Mouse (Mus musculus): Measurements from ENCODE around the gene Adamts5. TPM values are rescaled to one million over a fixed set of nuclear protein-coding genes. Genes with fewer than 3 reads are reported as not detected.
A peak's percentile ranks its signal among the peaks of the same experiment; 100 is the strongest.

Adamts5 gene
- total RNA-seq (2021), result 10 to 100 TPM; 10.0 to 10.3 TPM
- long read RNA-seq, experiment 1, full-length matches to known transcripts, result 3 of 6 reads
- long read RNA-seq, experiment 1, partial matches to known transcripts, result 1 of 6 reads
- long read RNA-seq, experiment 1, other reads (novel, unspliced or antisense), result 2 of 6 reads
- long read RNA-seq, experiment 2, full-length matches to known transcripts, result 3 of 7 reads
- long read RNA-seq, experiment 2, partial matches to known transcripts, result 1 of 7 reads
- long read RNA-seq, experiment 2, other reads (novel, unspliced or antisense), result 3 of 7 reads

DNA sequence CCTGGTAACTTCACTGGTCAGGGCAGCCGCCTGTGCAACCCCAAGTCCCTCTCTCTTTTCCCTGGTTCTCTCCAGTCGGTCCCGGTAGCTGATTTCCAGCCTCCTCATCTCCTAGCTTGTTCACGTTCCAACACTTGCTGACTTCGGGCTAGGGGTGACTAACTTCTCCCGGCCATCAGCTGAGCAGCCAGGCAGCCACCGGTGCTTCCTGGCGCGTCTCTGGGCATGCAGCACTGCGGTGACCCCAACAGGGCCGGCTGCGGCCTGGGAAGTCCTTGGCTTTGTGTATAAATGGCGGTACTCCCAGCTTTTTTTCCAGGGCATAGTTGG lies at the start of gene Adamts5:
Gene Adamts5, minus strand, starts transcription at position 248 of the 330 bp plus-strand sequence.
- DNase-seq, result no peak

DNA sequence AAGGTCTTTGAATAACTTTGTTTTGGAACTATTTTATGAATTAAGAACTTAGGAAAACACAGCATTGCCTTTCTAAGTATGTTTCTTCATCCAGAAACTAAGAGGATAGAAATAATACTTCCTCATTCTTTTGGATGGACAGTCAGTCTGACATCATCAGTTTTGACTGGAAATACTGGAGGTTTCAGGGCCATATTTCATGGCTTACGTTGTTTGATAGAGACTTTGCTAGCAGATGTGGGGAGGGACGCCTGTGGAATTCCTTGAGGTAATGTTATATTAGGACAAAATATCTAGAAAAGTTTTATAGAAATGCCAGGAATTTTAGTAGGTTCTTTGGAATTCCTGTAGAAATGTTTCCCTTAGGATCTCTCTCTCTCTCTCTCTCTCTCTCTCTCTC lies 48.7 kb upstream of the Adamts5 start:
- DNase-seq, result no peak

DNA sequence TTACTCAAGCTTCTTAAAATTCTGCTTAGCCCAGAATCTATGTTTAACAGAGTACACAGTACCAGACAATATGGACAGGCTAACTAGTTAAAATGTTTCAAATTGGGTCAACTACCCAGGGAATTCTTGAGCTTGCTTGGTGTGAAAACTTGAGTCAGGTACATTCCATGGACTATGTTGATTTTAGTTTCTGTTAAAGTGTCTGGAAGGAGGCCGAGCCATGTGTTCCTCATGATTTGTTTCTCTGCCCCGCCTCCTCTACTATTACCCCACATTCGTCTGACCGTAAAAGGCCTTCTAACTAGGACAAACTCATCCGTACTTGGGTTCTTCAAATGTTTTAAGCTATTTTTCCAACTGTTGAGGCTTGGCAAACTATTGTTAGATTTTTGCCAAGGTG lies 24.4 kb upstream of the Adamts5 start:
- no peak for DNase-seq

DNA sequence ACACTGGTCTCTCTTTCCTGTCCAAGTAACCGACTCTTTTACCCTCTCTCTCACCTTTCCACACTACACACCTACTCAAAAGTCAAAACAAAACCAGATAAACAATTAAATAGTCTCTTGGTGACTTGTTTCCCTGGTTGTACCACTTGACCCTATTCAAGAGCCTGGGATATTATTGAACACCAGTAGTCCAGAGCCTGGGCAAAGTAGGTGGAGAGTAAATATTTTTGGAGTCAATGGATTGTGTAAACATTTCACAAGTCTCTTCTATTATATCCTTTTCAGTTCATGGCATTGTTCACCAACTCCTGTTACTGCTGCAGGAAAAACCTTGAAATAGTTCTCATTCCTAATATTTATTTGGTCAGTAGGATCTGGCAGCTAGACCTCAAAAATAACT lies 20.8 kb upstream of the Adamts5 start:
- no peak for DNase-seq

DNA sequence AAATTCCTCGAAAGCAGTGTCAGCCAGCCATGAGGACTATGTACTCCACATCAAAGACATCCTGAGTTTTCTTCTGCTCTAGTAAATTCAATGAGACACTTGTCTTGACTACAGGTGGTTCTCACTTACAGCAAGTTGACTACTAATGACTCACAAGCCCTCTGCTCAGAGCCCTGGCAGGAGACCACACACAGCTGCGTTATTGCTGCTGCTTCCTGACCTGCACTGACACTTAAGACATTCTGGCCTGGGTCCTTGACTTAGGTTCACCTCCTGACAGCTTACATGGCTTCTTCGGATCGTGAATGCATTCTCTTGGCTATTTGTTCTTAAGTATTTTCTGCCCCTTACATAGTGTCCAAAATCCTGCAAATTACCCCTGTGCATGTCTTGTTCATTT lies 18.5 kb upstream of the Adamts5 start:
- DNase-seq, result no peak

DNA sequence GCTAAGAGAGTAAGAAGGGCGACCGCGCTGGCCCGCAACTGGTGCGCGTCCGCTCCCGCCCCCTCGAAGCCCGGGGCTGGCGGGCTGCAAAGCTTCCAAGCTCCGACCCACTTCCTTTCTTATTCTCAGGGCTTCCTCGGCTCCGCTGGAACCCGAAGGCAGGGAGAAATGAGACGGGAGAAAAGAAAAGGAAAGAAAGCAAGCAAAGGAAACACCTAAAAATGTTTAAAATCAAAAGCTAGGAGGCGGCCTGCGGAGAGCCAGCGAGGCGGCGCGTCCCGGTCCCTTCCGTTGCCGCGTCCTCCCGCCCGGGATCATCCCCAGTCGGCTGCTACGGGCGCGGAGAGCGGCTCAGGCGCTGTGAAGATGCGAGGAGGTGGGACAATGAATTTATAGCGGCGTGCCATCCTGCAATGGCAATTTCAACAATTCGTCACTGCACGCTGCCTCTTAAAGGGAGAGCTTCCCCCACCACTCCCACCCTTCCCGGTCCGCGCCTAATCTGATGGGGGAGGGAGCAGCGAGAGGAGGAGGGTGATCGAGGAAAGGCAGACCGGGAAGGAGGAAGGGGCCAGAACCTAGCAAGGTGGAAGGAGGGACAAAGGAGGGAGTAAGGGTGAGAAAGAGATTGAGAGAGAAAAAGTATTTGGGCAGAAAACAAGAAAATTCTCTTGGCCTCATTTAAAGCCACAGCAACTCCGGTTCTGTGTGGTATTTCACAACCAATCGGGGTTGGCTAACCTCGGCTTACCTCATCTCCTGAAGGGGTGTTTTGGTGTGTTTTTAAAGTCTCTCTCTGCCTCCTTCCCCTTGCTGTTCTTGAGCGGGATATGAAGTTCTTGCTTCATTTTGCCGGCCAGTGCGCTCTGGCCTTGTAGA lies 687 bp downstream of the Adamts5 start:
- DNase-seq, result peak; percentile 76

DNA sequence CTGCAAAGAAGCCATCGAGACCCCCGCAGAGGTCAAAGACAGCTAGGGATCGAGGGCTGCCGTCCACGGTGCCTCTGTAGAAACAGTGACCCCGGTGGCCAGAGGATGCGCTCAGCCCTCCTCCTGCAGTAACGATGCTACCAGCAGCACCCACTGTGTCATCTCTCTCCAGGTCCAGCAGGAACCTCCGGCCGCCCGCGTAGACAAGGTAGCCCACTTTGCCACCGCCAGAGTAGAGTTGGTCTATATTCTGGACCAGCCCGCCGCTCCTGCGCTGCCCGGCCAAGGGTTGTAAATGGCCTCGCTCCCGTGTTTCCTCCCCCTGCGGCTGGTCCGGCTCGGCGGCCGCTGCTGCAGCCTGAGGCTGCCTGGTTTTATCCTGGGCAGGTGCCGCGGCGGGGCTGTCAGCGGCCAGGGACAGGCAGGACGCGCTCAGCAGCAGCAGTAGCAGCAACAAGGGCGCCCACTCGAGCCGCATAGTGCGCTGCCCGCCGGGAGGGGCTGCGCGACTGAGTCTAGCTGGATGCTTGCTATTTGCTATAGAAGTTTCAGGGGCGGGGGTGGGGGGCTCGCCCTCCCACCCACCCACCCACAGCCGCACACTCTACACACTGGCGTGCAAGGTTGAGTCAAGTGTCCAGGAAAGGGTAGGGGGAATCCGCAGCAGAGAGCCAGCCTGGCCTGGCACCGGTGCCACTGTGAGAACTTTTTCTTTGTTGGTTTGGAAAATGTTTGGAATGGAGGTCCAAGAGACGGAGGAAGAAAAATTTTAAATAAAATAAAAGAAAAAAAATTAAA lies 1.6 kb downstream of the Adamts5 start:
- peak; percentile 53 for DNase-seq

DNA sequence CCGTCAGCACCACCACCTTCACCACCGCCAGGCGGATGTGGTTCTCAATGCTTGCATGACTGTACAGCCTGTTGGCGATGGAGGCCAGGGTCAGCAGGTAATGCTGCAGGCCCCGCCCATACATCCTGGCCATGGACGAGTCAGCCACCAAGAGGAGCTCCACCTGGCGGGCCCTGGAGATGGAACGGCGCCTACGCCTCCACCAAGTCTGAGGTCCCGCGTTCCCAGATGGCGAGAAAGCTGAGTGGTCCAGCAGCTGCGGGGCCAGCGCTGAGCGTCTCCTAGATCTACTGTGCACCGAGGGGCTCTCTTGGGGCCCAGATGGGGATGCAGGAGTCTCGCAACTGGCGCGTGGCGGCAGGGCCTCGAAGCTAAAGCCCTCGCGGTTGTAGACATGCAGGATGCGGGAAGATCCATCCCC lies 2.3 kb downstream of the Adamts5 start:
- DNase-seq, result peak; percentile 36

DNA sequence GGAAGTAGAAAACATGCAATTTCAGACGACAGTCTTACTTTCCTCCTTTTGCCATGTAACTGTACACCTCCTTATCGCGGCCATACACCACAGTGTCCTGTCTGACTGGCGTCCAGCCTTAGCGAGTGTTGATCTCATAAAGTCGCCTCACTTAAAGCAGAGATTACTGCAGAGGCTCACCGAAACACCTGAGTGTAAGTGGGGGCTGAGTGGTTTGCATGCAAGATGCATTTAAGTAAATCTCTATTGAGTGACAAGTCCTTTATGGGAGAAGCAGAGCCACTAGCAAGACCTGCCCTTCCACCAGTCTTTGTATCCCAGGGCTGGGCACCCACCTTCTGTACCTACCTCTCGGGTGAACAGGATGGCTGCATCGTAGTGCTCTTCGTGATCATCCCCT lies 2.8 kb downstream of the Adamts5 start:
- DNase-seq, result peak; percentile 21

DNA sequence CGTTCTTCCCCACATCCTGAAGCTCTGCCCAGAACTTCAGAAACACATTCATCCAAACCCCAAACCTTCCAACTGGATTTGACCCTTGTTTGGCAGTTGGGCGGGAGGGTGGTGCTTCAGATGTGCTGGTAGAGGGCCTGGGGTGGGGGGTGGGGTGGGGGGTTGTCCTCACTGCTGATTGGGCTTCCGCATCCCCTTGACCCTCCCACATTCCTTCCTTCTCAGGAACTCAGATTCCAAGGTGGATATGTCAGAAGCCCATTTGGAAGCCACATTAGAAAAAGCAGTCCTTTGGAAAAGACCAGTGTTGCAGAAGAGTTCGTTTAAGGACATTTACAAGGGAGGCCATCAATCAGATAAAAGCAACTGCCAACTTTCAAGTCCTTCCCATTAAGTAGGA lies 3.2 kb downstream of the Adamts5 start:
- peak; percentile 15 for DNase-seq

DNA sequence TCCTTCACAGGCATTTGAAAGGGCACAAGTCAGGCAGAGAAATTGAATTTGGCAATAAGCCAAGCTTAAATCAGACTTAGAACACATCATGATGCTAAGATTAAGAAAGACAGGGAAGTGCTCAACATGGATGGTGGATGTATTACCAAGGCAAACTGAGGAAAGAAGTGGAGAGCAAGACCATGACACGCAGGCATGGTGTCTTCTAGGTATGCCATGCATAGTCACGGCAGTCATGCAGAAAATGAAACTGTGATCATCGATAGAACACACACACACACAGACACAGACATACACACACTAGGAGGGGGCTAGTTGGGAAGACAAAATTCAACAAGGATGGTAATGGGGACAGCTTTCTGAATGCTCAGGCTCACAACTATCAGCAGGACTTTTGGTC lies 3.8 kb downstream of the Adamts5 start:
- DNase-seq, result no peak

DNA sequence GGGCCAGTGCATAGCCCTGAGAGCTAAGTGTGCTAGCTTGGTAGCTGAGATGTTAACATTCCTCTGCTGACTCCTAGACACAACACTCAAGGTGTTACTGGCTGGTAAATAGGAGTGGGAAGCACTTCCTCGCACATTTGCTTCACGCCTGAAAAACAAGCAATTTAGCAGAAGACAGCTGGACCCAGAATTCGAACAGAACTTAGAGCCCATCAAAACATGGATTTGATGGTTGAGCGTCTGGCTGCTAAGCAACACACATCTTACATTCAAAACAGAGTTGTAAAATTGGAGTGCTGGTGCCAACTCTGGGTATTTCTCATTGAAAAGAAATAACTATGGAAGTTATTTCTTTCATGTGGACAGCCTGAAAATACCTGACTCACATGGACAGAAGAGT lies 5.7 kb downstream of the Adamts5 start:
- no peak for DNase-seq

DNA sequence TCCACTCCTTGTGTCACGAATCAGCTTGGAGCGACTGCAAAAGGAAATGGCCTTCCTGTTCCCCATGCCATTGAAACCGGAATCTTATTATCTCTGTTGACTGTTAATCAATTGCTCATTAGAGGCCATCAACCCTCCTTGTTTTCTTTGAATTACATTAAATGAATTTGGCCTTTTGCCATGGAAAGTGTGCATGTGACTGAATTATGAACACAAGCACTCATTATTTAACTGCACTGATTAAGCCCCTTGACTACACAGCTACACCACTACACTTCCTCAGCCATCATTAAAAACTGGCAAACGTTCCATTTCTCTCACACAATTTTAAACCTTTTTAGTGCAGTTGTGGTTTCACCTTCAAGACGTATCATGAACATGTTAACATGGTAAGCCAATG lies 11.8 kb downstream of the Adamts5 start:
- no peak for DNase-seq

DNA sequence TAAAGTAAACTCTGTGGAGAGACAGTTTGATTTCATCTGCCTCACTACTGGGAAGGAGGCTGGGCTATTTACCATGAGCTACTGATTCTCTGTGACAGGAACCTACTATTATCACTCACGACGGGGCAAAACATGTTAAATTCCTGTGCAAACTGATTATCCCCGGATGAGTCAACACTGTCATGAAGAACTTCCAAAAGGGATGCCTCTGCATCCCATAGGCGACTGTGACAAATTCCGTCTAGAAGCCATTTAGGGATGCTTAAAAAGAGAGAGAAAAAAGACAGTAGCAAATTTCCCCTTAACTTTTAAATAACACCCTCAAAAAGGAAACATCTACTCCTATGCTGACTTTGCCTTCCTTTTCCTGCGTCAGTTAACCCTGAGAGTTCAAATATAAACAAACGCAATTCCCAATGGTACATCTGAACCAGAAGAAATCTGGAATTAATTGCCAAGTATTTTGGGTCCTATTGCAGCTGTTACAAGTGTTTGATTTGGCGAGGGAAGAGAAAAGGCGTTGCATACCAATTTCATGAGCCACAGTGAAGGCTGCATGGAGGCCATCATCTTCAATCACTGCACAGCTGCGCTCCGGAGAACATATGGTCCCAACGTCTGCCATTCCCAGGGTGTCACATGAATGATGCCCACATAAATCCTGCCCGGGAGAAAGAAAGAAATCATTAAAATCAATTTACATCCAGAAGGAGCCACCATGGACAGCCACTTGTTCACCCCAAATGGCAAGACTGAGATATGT lies 14.2 kb downstream of the Adamts5 start:
- no peak for DNase-seq

DNA sequence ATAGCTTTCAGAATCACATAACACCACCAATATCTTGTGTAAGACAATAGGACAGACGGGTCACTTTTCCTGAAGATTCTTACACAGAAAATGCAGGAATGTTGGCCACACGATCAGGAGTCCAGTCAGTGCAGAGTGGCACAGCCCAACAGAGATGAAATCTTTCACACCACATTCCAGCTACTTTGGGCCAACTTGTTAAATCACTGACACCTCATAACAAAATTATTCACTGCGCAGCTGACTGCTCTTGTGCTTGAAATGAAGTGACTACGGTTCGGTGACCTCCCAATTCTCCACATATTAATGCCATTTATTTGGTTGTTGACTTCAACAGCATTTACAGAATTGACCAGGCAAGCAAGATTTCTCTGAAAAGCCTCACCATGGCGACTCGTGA lies 22.6 kb downstream of the Adamts5 start:
- DNase-seq, result no peak

DNA sequence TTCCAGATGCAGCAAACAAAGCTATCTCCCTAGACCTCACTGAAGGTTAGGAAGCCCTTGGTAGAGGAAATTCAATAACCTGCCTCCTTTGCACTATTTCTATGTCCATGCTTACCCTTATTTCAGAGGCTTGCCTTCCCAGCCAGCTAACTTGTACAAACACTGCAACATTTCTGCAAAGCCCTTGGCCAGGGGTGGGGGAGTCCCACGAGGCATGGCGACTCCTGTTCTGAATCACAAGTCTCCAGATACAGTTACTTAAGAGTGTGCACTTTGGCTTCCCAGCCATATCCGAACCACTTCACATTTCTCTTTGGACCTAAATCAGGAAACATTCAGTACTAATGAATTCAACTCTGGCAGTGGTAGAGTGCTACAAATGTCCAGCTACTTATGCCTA lies 27.5 kb downstream of the Adamts5 start:
- peak; percentile 54 for DNase-seq

DNA sequence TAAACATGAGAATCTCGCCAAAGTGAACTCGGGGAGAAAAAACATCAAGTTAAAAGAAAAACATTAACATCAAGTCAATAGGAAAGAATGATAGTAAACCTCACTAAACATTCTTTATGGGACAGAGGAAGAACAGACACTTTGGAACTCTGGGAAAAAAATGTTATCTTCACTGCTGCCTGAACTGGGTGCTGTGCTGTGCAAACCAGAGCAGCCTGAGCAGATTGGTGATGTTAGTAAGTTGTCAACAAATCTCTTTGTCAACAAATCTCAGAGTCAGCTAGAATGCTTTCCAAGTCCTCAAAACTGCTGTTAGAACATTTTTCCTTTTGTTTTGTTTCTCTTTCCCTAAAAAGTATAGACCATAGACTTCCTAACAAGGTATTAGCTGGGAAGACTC lies 29.7 kb downstream of the Adamts5 start:
- no peak for DNase-seq

DNA sequence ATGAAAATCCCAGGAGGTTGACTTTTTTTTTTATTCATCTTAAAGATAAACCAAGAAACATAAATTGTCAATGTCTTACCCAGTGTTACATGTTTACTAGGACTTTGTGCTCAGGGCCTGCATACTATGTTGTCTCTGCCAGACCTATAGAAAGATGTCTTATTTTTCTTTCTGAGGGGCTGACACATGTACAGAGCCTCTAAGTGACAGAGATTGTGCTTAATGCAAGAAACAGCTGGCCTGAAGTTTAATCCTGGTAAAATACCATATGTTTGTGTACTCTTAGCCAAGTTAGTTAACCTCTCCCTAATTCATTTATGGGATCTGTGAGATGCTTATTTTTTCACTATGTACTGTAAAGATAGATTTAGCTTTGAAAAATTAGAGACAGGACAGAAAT lies 30.4 kb downstream of the Adamts5 start:
- no peak for DNase-seq

DNA sequence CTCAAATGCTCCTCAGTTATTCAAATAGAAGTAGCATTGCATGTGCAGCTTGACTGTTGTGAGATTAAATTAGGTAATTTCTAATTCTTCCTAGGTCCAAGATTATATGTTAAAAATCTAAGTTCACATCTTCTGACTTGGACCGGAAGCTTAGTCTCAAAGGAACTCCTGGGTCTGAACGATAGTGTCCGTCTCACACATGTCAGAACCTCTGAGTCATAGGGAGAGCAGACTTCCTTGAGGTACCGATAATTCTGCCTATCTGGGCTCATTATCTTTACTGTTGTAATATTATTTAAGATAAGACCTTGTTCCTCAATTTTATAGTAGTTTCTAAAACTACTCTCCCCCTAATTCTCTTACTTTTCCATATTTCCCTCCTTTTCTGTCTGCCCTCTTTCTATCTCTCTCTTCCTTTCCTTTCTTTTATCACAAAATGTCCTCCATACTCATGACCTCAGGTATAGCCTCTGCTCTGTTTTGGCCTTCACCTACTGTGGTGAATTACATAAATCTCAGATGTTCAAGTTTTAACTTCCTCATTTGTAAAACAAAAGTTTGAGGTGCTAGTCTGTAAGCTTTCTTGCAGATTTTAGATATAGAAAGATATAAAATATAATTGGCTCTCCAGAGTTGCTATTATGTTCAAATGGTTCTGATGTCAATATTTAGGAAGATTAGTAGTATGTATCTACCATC lies 36.8 kb downstream of the Adamts5 start:
- DNase-seq, result no peak

DNA sequence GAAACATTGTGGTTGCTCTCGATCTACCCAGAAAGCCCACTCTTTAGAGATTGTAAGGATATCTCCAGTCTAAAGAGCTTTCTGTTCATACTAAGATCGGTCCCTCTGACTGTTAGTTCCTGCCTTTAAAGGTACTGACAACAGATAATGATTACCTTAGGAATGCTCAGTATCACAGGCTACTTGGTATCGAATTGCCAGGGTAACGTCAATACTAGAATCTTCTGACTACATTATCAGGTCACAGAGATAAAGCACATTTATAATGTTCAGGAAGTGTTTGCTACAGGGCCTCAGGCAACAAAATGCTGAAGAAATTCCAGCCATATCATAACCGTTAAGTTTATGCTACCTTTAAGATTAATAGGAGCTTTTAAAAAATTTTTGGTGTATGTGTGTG lies 47.1 kb downstream of the Adamts5 start:
- DNase-seq, result no peak

DNA sequence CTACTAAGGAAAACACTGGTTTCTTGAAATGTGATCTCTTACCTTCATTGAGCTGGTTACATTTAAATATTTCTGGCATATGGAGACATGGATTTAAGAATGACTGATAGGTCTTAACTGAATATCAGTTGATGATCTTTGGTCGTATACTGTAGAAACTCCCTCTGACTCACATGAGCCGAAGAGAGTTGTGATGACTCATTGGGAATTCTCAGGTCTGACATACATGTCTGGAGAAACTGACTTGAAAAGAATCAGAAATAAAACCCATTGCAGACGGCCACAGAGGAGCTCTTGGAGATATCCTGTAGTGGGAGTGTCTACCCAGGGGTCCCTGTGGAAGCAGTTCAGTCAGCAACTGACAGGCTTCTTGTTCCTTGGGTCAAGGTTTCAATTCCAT lies 74.6 kb downstream of the Adamts5 start:
- no peak for DNase-seq

Data from adrenal gland, postnatal 10 days (tissue).